Mouse (Mus musculus) layer of hippocampus, adult 11-12 months (tissue): ENCODE results near the gene Blvrb.

Experiments
- DNase-seq: peaks from one replicate; pipeline ENCODE4 v3.0.0; 2022; ENCODE audit warnings: low spot score

Blvrb gene

GRCm38 (mm10) chr7:27449256-27449862 is 1.6 kb downstream of the Blvrb start:
- peak; percentile 81 for DNase-seq

GRCm38 (mm10) chr7:27451359-27451758 is 3.6 kb downstream of the Blvrb start:
- DNase-seq: no peak

GRCm38 (mm10) chr7:27452206-27452770 is 4.5 kb downstream of the Blvrb start:
- no peak for DNase-seq

DNA sequence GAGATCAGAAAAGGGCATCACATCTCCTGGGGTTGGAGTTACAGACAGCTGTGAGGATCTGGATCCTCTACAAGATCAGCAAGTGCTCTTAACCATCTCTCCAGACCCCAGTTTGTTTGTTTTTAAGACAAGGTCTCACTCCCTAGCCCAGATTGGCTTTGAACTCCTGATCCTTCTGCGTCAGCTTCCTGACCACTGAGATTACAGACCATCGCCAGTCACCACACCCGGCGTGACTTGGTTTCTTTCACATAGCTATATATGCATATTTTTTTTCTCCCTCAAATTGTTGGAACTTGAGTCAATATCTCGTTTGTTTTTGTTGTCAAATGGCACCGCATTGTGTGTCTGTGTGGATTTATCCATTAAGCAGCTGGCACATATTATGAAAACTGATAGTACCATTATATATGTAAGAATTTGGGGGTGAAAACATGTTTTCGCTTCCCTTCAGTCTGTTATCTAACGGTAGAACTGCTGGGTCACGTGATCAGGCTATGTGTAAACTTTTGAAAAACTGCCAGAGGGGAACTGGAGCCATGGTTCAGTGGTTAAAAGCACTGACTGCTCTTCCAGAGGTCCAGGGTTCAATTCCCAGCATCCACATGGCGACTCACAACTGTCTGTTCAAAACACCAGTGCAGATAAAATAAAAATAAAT is 6.8 kb downstream of the Blvrb start:
- DNase-seq: no peak

- DNase-seq: no peak
Observed at GRCm38 (mm10) chr7:27455273-27455672, 7.5 kb downstream of the Blvrb start.

GRCm38 (mm10) chr7:27458614-27459013 is 10.8 kb downstream of the Blvrb start:
- DNase-seq: no peak

- DNase-seq: no peak
Observed at GRCm38 (mm10) chr7:27459640-27460039, 11.9 kb downstream of the Blvrb start.

DNA sequence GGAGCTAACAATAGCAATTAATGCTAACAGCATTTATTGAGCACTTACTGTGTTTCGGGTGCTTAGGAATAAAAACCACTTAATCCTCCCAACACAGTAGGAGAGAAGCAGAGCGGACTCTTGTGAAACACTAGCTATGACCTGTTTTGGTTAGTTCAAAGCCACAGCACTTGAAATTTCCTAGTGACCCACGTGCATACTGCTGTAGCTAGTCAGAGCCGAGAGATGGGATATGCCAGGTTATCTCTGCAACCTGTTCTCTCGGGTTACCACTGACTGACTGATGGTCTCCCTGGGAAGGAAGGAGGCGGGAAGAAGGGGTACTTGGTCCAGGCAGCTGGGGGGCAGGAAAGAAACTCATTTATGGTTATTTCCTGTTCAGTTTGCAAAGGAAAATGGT is 12.7 kb downstream of the Blvrb start:
- DNase-seq: no peak

- no peak for DNase-seq
Observed at GRCm38 (mm10) chr7:27467648-27468047, 19.9 kb downstream of the Blvrb start.

- no peak for DNase-seq
Observed at GRCm38 (mm10) chr7:27471390-27472120, 23.8 kb downstream of the Blvrb start.

- DNase-seq: no peak
Observed at GRCm38 (mm10) chr7:27472596-27472995, 24.8 kb downstream of the Blvrb start.

- peak; percentile 99 for DNase-seq
Observed at GRCm38 (mm10) chr7:27473156-27473834, 25.5 kb downstream of the Blvrb start, which contains the start of gene Sertad3. Gene Sertad3, plus strand, starts transcription at chr7:27473768.

DNA sequence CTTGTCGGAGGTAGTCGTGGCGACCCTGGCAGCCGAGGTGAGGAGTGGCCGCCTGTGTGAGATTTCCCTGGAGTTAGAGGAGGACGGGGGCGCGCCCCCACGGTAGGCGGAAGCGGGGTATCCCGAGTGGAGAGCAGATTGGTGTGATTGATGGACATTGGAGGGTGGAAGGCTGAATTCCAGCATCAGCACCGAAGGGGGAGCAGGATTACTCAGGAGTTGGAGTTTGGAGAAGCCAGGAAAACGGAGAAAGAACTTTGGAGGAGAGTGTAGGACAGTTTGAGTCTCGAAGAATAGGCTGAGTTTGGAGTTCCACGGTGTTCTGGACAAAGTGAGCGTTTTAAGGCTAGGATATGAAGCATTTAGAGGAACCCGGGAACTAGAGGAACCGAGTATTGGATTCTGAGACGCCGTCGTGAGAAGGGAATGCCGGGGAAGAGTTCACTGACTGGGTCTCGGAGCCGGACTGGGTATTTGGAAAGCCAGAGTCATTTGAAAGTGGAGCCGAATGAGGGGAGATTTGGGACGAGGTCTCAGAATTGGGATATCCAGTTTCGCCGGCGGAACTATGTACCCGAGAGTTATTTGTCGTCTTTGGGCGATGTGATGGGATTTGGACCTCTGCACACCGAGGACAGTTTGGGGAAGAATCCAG is 26.2 kb downstream of the Blvrb start:
- no peak for DNase-seq

DNA sequence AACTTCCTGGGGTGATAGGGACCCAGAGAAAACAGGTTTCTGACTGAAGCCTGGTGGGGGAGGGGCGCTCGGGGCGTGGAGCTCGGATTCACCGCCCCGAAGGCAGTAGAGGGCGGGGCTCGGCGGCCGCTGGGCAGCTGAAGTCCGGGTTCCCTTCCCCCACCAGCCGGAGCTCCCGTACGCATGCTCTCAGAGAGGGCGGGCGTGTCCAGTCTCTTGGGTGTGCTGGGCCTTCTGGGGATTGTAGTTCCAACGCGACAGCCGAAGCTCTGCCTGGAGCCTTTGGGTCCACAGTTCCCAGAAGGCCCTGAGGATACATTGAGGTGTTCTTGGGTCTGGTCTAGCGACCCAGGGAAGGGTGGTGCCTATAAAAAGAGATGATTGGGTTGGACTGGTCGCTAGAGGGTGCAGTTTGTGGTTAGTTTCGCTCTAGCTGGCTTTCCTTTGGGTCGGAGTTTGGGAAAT is 26.7 kb downstream of the Blvrb start:
- peak; percentile 98 for DNase-seq

DNA sequence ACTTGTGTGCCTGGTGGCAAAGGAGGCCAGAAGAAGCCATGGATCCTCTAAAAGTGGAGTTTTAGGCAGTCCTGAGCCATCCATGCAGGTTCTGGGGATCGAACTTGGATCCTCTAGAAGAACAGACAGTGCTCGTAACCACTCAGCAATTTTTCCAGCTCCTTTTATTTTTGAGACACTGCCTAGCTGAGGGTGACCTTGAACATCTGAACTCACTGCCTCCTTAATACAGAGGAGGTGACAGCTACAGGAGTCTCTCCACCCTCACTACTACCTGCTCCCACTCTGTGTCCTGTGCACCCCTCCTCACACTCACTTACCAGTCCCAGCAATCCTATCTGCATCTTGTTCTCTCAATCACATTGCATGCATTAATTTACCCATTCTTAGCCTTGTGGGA is 27.8 kb downstream of the Blvrb start:
- no peak for DNase-seq

DNA sequence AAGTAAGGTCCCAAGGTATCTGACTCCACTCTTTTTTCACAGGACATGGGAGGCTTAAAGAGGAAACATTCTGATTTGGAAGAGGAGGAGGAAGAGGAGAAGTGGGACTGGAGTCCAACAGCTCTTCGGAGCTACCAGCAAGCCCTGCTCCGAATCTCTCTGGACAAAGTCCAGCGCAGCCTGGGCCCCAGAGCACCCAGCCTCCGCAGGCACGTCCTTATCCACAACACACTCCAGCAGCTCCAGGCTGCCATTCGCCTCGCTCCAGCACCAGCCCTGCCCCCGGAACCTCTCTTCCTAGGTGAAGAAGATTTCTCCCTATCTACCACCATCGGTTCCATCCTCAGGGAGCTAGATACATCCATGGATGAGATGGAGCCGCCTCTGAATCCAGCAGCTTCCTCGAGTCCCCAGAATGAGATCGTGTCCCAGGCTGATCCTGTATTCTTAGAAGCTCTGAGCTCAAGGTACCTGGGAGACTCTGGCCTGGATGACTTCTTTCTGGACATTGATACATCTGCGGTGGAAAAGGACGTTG is 28.4 kb downstream of the Blvrb start:
- no peak for DNase-seq

- DNase-seq: no peak
Observed at GRCm38 (mm10) chr7:27478561-27478960, 30.8 kb downstream of the Blvrb start.

- DNase-seq: no peak
Observed at GRCm38 (mm10) chr7:27479750-27480149, 32.0 kb downstream of the Blvrb start.

- no peak for DNase-seq
Observed at GRCm38 (mm10) chr7:27480506-27480905, 32.7 kb downstream of the Blvrb start.

DNA sequence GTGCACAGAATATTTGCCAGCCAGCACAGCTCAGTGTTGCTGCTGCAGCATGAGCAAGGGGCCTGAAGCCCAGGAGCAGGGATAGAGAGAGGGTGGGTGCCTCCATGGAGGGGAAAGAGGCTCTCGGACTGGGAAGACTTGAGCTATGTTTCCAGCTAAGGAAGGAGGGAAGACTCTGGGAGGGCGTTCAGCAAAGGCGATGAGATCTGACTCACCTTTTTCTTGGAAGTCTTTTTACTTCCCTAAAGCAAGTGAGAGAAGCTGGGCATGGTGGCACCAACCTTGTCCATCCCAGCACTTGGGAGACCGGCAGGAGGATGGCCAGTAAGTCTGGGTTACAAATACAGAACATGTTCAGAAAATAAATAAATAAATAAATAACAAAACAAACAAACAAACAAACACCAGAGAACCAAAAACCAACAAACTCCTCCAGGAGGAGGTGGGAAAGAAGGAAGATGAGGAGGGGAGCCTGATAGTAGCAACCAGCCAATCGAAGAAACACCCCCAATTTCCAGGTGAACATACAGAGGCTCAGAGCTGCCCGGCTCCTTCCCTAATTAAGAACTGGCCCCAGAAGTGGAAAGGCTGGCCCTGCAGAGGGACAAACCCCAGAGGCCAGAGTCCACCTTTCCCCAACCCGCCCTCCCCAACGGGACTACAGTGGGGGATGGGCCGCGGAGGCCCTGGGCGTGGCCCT is 33.3 kb downstream of the Blvrb start:
- DNase-seq: no peak

- peak; percentile 78 for DNase-seq
Observed at GRCm38 (mm10) chr7:27481627-27481969, 33.8 kb downstream of the Blvrb start.
